Mouse (Mus musculus): ENCODE measurements around the gene Kdm2a. TPM values are rescaled to one million over a fixed set of nuclear protein-coding genes. Genes with fewer than 3 reads are reported as not detected.
A peak's percentile ranks its signal among the peaks of the same experiment; 100 is the strongest.

Gene Kdm2a
- total RNA-seq, 1 experiment from 2014 or later, result 205 TPM

GRCm38 (mm10) chr19:4282898-4283553, 115.1 kb downstream of the Kdm2a start, which contains the start of gene Ankrd13d:
Ankrd13d (minus strand) TSS chr19:4283137.
- ATAC-seq (ENCODE audit: extremely low read depth, insufficient number of reproducible peaks, low FRiP score, poor library complexity, severe bottlenecking), result peak; percentile 92

DNA sequence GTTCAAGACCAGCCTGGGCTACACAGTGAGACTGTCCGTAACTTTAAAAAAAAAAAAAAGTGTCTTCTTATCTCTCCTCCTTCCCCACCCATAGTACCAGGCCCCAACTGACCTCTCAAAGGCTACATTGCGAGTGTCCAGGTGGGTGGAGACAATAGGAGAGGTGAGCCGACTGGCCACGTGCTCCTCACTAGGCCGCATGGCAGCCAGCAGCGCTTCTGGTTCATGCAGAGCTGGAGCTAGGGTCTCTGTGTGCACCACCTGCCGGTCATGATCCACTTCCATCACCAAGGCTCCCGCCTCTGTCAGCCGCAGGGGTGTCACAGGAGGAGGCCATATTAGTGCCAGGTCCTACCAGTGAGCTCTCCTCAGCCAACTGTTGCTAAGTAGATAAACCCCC, 117.7 kb downstream of the Kdm2a start:
- ATAC-seq (ENCODE audit: extremely low read depth, insufficient number of reproducible peaks, low FRiP score, poor library complexity, severe bottlenecking), result no peak

DNA sequence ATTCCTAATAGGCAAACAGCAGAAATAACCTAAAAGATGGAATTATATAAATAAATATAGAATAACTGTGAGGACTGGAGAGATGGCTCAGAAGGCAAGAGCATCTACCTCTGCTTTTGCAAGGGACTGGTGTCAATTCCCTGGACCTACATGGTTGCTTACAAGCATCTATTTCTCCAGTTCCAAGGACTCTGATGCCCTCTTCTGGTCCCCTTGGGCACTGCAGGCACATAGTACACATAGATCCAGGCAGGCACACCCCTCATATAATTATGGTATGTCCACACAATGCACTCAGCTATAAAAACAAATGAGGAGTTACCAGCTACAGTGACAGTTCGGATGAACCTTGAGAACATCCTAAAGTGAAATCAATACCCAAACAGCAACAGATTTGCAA, 118.6 kb downstream of the Kdm2a start:
- ATAC-seq (ENCODE audit: extremely low read depth, insufficient number of reproducible peaks, low FRiP score, poor library complexity, severe bottlenecking), result no peak

GRCm38 (mm10) chr19:4270972-4271371, 127.1 kb downstream of the Kdm2a start:
- ATAC-seq (ENCODE audit: extremely low read depth, insufficient number of reproducible peaks, low FRiP score, poor library complexity, severe bottlenecking), result no peak

- no peak for ATAC-seq (ENCODE audit: extremely low read depth, insufficient number of reproducible peaks, low FRiP score, poor library complexity, severe bottlenecking)
These were observed 127.9 kb downstream of the Kdm2a start for GRCm38 (mm10) chr19:4270187-4270586.

DNA sequence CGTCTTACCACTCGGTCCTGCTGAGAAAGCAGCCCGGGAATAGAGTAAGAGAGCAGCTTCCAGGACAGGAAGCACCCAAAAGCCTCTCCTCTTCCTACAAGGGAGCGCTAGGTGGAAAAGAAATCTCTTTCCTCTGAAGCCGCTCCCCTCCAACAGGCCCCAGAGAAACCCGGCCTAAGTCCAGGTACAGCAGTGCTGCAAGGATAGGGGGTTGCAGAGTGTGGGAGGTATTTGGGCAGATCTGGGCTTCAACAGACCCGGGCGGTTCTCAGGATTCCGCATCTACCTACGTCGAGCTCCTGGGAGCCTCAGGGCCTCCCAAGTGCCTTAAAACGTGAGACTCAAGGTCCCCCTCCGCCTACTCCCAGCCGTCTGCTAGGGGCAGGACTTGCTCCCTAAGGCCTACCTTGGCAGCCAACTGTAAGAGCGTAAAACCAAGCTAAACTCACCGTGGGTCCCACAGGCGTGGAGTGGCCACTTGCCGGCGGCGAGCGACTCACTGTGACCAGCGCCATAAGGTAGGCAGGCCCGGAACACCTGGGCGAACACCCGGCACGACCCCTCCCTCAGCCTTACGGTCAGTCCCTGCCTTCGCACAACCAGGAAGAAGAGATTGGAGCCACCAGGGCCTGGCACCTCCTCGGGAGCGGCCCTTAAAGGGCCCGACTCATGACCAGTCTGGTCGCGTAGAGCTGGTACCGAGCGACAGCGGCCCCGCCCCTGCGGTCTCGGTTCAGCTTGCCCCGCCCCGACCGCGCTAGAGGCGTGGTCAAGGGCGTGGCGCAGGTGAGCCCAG, 129.3 kb downstream of the Kdm2a start, which contains the start of gene Ssh3:
Ssh3 (minus strand) TSS at position 615 of the 796 bp plus-strand sequence.
- peak; percentile 61 for ATAC-seq (ENCODE audit: extremely low read depth, insufficient number of reproducible peaks, low FRiP score, poor library complexity, severe bottlenecking)

GRCm38 (mm10) chr19:4265956-4266355, 132.1 kb downstream of the Kdm2a start:
- no peak for ATAC-seq (ENCODE audit: extremely low read depth, insufficient number of reproducible peaks, low FRiP score, poor library complexity, severe bottlenecking)

Other genes starting within 250 kb of the Kdm2a start
- 134 and 152 TPM in 2 replicates for gene Coro1b, start 249.7 kb downstream of the Kdm2a start, total RNA-seq (2017)
- gene Ptprcap, start 244.7 kb downstream of the Kdm2a start, total RNA-seq (2017), result 227 and 252 TPM in 2 replicates
- 34.0 and 45.2 TPM in 2 replicates for gene Rps6kb2, start 234.9 kb downstream of the Kdm2a start, total RNA-seq (2017)
- gene Carns1, start 222.8 kb downstream of the Kdm2a start, total RNA-seq (2017), result 95.9 and 99.3 TPM in 2 replicates
- gene Tbc1d10c, start 207.0 kb downstream of the Kdm2a start, total RNA-seq (2017), result 231 and 269 TPM in 2 replicates
- gene Ppp1ca, start 206.2 kb downstream of the Kdm2a start, total RNA-seq (2017), result 535 and 541 TPM in 2 replicates
- 35.1 and 44.3 TPM in 2 replicates for gene Rad9a, start 196.6 kb downstream of the Kdm2a start, total RNA-seq (2017)
- 52.0 and 61.9 TPM in 2 replicates for gene Clcf1, start 184.0 kb downstream of the Kdm2a start, total RNA-seq (2017)
- not detected in 2 replicates for gene AC109138.7, start 183.9 kb downstream of the Kdm2a start, total RNA-seq (2017)
- 228 and 251 TPM in 2 replicates for gene Pold4, start 166.4 kb downstream of the Kdm2a start, total RNA-seq (2017)
- 48.0 and 59.8 TPM in 2 replicates for gene Ssh3, start 129.1 kb downstream of the Kdm2a start, total RNA-seq (2017)
- gene Ankrd13d, start 115.1 kb downstream of the Kdm2a start, total RNA-seq (2017), result 36.3 and 49.8 TPM in 2 replicates
- gene Grk2, start 92.1 kb downstream of the Kdm2a start, total RNA-seq (2017), result 692 and 849 TPM in 2 replicates
- not detected in 2 replicates for gene Rhod, start 41.1 kb upstream of the Kdm2a start, total RNA-seq (2017)
- gene Syt12, start 79.2 kb upstream of the Kdm2a start, total RNA-seq (2017), result not detected in 2 replicates
- gene 2010003K11Rik, start 100.3 kb upstream of the Kdm2a start, total RNA-seq (2017), result not detected in 2 replicates
- gene Pcx, start 112.2 kb upstream of the Kdm2a start, total RNA-seq (2017), result 0.35 and 2.2 TPM in 2 replicates
- not detected in 2 replicates for gene Lrfn4, start 217.4 kb upstream of the Kdm2a start, total RNA-seq (2017)
- gene Rce1, start 227.4 kb upstream of the Kdm2a start, total RNA-seq (2017), result 19.2 and 24.2 TPM in 2 replicates

All from neutrophil, adult 5-6 weeks (primary cell).